Mouse (Mus musculus): ENCODE results near the gene 4930402F06Rik.

DNA sequence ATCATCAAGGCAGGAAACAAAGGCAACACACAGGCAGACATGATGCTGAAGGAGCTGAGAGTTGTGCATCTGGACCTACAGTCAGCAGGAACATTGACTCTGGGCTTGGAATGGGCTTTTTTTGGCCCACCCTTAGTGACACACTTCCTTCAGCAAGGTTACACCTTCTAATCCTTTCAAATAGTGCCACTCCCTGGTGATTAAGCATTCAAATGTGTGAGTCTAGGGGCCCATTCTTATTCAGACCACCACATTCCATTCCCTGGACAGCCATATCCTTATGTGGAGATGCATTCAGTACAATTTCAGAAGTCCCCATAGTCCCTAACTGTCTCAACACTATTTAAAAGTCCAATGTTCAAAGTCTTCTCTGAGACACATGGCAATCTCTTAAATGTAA is 26.3 kb downstream of the 4930402F06Rik start:
- TF ChIP-seq ZC3H11A (IDR thresholded peaks at IDR 0.05; ENCODE audit: borderline replicate concordance, low read depth, low read length): no peak
- TF ChIP-seq MAFK (IDR thresholded peaks at IDR 0.05; ENCODE audit: insufficient read depth, low read depth, low read length): no peak
- no peak for TF ChIP-seq HCFC1 (IDR thresholded peaks at IDR 0.05; ENCODE audit: borderline replicate concordance, insufficient read depth, low read length)
- TF ChIP-seq ZNF384 (IDR thresholded peaks at IDR 0.05; ENCODE audit: low read depth, low read length): no peak

Data from ES-E14 (cell line).